Mouse (Mus musculus): Measurements from ENCODE around the gene Cenpk.
A peak's percentile ranks its signal among the peaks of the same experiment; 100 is the strongest.
"Not testable (repeated sequence)": the region's sequence is repeated elsewhere in the genome, so short reads cannot be mapped to it uniquely, and the experiment has no call there.

Gene Cenpk

DNA sequence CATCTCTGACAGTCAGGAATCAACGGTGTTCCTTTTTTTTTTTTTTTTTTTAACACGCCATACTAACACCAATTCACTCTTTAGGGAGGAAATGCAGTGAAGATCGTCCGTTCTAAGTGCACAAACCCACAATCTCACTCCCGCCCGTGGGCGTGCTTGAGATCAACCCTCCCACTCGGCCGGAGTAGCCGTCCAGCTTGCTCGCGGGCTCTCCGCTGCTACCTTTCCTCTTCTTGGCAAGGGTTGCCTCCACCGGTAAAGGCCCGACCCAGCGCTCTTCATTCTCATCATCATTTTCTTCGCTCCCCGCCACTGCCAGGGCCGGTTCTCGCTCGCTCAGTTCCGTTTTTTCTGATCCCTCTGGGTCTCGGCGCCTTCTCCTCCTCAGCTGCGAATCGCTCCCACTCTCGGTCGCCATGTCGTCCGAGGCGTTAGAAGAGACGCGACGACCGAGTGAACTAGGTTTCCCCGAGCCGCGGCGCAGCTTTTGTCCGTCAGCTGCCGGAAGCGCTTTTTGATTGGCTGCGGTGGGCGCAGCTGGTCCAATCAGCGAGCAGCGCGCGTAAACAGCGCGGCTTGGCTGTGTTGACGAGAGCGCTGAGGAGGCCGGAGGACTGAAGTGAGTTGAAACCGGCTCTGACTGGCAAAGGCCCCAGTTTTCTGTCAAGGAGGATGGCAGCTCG is at the start of gene Cenpk, which contains the start of gene Ppwd1:
Gene Cenpk, plus strand, starts transcription at position 228 of the 683 bp plus-strand sequence.
Gene Ppwd1, minus strand, starts transcription at position 460 of the 683 bp plus-strand sequence.
- DNase-seq (ENCODE audit: extremely low read depth, insufficient read length, low spot score), result peak; percentile 98

GRCm38 (mm10) chr13:104178650-104179121 is 49.7 kb upstream of the Cenpk start, which contains the start of gene Trim23:
TSS of gene Trim23 (plus strand) at chr13:104178797.
- peak; percentile 92 for DNase-seq (ENCODE audit: extremely low read depth, insufficient read length, low spot score)

GRCm38 (mm10) chr13:104179176-104179888 is 49.1 kb upstream of the Cenpk start:
- DNase-seq (ENCODE audit: extremely low read depth, insufficient read length, low spot score), result no peak

- no peak for DNase-seq (ENCODE audit: extremely low read depth, insufficient read length, low spot score)
These were observed 41.1 kb upstream of the Cenpk start for GRCm38 (mm10) chr13:104187357-104187756.

DNA sequence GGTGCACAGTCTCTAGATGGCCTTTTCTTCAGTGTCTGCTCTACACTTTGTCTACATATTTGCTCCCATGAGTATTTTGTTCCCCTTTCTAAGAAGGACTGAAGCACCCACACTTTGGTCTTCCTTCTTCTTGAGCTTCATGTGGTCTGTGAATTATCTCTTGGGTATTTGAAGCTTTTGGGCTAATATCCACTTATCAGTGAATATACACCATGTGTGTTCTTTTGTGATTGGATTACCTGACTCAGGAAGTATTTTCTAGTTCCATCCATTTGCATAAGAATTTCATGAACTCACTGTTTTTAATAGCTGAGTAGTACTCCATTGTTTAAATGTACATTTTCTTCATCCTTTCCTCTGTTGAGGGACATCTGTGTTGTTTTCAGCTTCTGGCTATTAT is 32.5 kb upstream of the Cenpk start:
- DNase-seq (ENCODE audit: extremely low read depth, insufficient read length, low spot score), result not testable (repeated sequence)

- no peak for DNase-seq (ENCODE audit: extremely low read depth, insufficient read length, low spot score)
These were observed 24.1 kb upstream of the Cenpk start for GRCm38 (mm10) chr13:104204313-104204712.

- peak; percentile 1 for DNase-seq (ENCODE audit: extremely low read depth, insufficient read length, low spot score)
These were observed 933 bp upstream of the Cenpk start for GRCm38 (mm10) chr13:104227478-104227877.

GRCm38 (mm10) chr13:104229181-104229580 is 770 bp downstream of the Cenpk start:
- DNase-seq (ENCODE audit: extremely low read depth, insufficient read length, low spot score), result no peak

GRCm38 (mm10) chr13:104258997-104259396 is 30.6 kb downstream of the Cenpk start:
- DNase-seq (ENCODE audit: extremely low read depth, insufficient read length, low spot score), result no peak

DNA sequence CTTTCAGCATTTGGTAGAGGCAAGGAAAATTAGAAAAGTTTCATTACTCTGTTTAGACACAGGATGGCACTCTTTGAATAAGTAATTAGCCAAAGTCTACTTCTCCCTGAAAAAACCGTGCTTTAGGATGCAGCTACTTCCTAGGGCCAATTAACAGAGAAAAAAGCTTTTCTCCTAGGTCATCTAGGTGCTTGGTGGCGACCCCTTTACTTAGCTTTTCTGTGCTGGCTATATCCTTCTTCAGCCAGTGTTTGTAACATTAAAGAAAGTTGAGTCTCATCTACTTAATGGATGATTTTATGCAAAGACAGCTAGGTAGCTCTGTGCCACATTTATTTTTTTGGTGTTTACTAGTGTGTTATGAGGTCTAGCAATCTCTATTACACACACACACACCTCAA is 56.6 kb downstream of the Cenpk start:
- peak; percentile 13 for DNase-seq (ENCODE audit: extremely low read depth, insufficient read length, low spot score)

GRCm38 (mm10) chr13:104285737-104286311 is 57.4 kb downstream of the Cenpk start:
- peak; percentile 14 for DNase-seq (ENCODE audit: extremely low read depth, insufficient read length, low spot score)

GRCm38 (mm10) chr13:104286336-104286735 is 57.9 kb downstream of the Cenpk start:
- no peak for DNase-seq (ENCODE audit: extremely low read depth, insufficient read length, low spot score)

- DNase-seq (ENCODE audit: extremely low read depth, insufficient read length, low spot score), result peak; percentile 79
These were observed 58.5 kb downstream of the Cenpk start for GRCm38 (mm10) chr13:104286897-104287309.

DNA sequence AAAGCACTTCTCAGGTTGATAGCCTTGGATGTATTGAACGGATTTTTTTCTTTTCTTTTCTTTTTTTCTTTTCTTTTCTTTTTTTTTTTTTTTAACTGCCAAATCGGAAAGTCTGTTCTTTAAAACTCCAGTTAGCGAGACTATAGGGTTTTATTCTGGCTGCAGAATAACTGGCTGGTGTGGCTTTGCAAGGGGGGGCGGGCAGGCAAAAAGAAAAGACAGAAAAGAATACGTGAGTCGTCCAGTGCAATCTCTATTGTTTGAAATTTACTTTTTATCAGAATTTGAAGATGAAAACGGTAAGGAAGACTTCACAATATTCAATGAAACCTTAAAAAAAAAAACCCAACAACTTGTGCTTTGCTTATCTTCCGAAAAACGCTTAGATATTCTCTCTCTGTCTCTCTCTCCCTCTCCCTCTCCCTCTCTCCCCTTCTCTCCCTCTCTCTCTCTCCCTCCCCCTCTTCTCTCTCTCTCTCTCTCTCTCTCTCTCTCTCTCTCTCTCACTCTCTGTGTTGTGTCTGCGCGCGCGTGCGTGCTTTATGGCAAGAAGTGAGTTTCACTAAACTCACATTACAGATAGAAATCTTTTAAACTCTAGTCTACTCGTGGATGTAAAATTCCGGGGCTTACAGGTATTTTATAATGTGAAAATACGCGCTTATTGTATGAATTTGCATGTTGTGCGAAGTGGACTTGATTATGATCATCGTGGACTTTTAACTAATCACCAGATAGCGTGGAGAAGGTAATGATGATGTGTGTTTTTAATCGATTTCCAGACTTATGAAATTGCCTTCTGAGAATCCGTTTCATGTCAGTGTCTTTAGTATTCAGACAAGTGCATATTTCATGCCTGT is 59.2 kb downstream of the Cenpk start, which contains the start of gene Adamts6:
Gene Adamts6, plus strand, starts transcription at position 470 of the 860 bp plus-strand sequence.
- peak; percentile 19 for DNase-seq (ENCODE audit: extremely low read depth, insufficient read length, low spot score)

DNA sequence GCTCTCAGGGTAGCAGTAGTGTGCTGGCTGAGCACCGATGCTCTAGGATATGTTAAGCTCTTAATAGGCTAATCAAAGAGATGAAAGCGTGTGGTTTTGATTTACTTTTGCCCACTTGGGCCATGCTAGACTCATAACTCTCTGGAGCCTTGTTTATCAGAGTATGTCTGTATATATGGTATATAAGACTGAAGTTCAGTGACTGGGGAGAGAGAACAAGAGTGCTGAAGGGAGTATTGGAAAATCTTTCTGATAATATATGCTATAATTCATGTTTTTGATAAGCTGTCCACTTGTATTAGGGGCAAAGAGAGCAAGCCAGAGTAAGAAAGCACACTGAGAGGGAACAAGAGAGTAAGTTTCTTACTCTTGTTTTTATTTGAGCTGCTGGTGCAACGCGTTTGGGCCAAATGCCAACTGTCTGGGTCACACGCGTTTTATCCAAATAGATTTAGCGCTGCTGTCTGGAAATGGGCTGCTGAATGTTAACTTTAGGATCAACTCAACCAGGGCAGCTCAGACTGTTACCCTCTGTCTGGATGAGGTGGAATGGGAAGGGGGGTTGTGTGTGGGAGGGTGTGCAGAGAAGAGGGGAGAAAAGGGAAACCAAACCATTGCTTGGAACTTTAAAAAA is 59.9 kb downstream of the Cenpk start:
- DNase-seq (ENCODE audit: extremely low read depth, insufficient read length, low spot score), result peak; percentile 21

GRCm38 (mm10) chr13:104289176-104289575 is 60.8 kb downstream of the Cenpk start:
- DNase-seq (ENCODE audit: extremely low read depth, insufficient read length, low spot score), result no peak

- no peak for DNase-seq (ENCODE audit: extremely low read depth, insufficient read length, low spot score)
These were observed 67.1 kb downstream of the Cenpk start for GRCm38 (mm10) chr13:104295472-104295871.

Data from 3134 (cell line).